Mouse (Mus musculus) urinary bladder, adult 2 months (tissue): ENCODE measurements around the gene Arl13a. TPM values are rescaled to one million over a fixed set of nuclear protein-coding genes. Genes with fewer than 3 reads are reported as not detected.
A peak's percentile ranks its signal among the peaks of the same experiment; 100 is the strongest.
"Not testable (repeated sequence)": the region's sequence is repeated elsewhere in the genome, so short reads cannot be mapped to it uniquely, and the experiment has no call there.

Experiments used
- DNase-seq: peaks from one replicate; pipeline ENCODE4 v3.0.0; 2022; ENCODE audit warnings: low spot score
- polyA plus RNA-seq: library from polyadenylated mRNA; depleted of rRNA; stranded (reverse); fragments of >200 nt; gene quantifications from 2 replicates; pipeline ENCODE4 v1.2.3, GENCODE M21; 2012; rRNA removed

The Arl13a gene
- not detected in 2 replicates for polyA plus RNA-seq

GRCm38 (mm10) chrX:134187201-134187600 lies at the start of gene Arl13a:
Gene Arl13a (plus strand): TSS chrX:134187501.
- DNase-seq = not testable (repeated sequence)

DNA sequence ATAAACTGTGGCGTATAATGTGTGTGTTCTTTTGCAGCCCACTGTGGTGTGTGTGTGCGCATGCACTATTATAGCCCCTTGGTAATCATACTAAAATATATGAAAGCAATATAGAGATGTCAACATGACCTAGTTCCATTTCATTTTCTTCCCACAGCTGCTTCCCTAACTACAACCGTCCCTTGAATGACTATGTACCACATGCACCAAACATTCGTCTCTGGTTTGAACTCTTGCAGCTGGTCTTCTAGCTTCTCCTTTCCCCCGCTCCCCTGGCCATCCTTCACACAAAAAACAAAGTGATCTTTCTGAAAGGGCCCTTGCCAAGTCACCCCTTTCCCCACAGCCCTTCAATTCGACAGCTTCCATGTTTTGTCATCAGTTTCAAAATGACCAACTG lies 47.3 kb upstream of the Arl13a start:
- no peak for DNase-seq

GRCm38 (mm10) chrX:134141551-134141950 lies 45.8 kb upstream of the Arl13a start:
- no peak for DNase-seq

DNA sequence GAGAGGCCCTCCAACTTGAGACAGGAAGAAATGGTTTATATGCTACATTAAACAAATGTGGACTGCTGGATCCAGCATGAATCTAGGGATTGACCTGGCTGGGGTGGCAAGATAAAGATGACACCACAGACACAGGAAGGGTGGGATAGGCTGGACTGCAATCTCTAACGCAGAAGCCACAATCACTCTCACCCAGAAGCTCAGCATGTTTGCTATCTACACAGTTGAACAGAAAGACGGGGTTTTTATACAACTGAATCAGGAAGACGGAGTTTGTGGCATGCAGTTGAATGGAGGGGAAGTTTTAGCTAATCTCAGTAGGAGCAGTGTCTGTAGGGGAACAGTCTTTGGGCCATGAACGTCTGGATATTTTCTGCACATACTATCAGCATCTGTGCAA lies 45.3 kb upstream of the Arl13a start:
- DNase-seq = no peak

DNA sequence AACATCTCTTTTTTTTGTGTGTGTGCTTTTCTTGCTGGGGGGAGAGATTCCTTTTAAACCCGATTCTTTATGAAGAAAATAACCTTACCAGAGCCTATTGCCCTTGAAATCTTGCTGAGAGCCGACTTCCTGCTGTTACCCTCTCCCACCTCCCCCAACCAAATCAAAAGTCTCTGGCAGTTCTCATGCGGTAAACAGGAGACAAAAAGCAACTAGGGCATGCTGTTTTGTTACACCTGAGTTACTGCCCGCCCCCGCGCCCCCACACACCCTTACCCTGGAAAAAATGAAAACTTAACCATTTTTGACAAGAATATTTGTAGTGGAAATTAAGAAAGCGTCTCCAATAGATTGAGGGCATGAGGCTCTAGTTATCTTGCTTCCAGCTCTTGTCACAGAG lies 29.1 kb upstream of the Arl13a start:
- no peak for DNase-seq

- no peak for DNase-seq
Measured at GRCm38 (mm10) chrX:134160442-134160841, 26.9 kb upstream of the Arl13a start.

- no peak for DNase-seq
Measured at GRCm38 (mm10) chrX:134162043-134162720, 25.1 kb upstream of the Arl13a start, which contains the start of gene Xkrx. Gene Xkrx (minus strand): TSS chrX:134162076.

- DNase-seq = peak; percentile 23
Measured at GRCm38 (mm10) chrX:134162826-134163225, 24.5 kb upstream of the Arl13a start.

- DNase-seq = no peak
Measured at GRCm38 (mm10) chrX:134163484-134163883, 23.8 kb upstream of the Arl13a start.

DNA sequence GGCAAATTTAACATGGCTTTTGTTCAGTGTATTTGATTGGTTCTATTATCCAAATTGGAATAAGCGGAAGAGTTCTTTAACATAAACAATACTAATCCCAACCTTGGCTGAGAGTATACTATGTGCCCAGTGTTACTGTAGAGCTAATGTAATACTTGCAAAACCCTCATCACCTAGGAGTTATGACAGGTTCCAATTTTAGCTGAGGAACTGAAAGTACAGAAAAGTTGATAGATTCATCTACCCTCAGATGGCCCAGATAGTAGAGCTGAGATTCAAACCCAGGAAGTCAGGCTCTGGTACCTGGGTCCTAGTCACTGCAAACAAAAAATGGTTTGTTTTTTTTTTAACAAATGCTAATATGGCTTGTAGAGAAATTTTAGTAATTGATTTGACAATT lies 16.7 kb upstream of the Arl13a start:
- DNase-seq = no peak

DNA sequence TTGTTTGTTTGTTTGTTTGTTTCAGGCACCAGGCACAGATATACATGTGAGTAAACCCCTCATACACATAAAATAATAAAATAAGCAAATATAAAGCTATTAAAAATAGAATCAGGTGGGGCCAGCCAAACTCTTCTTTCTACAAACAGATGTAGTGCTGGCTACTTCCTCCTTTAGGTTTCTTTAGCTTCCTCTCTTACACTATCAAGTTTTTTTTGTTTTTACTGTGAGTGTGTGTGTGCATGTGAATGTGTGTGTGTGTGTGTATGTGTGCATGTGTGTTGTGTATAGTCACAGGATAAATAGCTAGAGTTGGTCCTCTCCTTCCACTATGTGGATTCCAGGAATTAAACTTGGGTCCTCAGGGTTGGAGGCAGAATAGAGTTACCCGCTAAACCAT lies 12.6 kb upstream of the Arl13a start:
- DNase-seq = no peak

GRCm38 (mm10) chrX:134208491-134208890 lies 21.2 kb downstream of the Arl13a start:
- no peak for DNase-seq

GRCm38 (mm10) chrX:134211151-134211642 lies 23.9 kb downstream of the Arl13a start:
- no peak for DNase-seq

- DNase-seq = no peak
Measured at GRCm38 (mm10) chrX:134218161-134218560, 30.9 kb downstream of the Arl13a start.

DNA sequence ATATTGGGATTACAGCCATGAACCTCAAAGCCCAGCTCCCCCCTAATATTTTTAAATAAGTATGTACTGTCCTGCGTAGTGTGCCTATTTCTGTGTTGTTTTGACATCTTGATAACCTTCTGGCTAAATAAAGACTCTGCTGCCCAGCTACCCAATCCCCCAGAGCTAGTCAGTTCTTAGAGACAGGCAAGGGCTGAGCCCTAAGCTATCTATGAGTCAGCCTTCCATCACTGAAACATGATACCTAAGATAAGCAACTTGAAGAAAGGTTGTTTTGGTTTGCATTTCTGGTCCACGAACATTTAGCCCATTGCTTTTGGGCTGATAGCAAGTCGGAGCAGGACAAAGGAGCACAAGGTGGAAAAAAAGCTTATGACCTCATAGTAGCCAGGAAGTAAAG lies 33.3 kb downstream of the Arl13a start:
- DNase-seq = no peak

DNA sequence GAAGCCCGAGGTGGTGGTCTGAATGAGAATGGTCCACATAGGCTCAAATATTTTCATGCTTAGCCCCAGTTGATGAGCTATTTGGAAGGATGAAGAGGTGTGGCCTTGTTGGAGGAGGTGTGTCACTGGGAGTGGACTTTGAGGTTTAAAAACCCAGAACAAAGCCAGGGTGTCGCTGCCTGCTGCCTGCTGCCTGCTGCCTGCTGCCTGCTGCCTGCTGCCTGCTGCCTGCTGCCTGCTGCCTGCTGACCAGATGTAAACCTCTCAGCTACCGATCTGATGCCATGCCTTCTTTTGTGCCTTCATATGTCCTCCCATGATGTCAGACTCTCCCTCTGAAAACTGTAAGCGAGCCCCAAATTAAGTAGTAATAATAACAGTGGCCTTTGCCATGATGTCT lies 34.6 kb downstream of the Arl13a start, which contains the start of gene Nox1:
Gene Nox1, minus strand, starts transcription at position 101 of the 400 bp plus-strand sequence.
- no peak for DNase-seq

- DNase-seq = no peak
Measured at GRCm38 (mm10) chrX:134233048-134233447, 45.7 kb downstream of the Arl13a start.

- no peak for DNase-seq
Measured at GRCm38 (mm10) chrX:134238266-134238665, 51.0 kb downstream of the Arl13a start.

DNA sequence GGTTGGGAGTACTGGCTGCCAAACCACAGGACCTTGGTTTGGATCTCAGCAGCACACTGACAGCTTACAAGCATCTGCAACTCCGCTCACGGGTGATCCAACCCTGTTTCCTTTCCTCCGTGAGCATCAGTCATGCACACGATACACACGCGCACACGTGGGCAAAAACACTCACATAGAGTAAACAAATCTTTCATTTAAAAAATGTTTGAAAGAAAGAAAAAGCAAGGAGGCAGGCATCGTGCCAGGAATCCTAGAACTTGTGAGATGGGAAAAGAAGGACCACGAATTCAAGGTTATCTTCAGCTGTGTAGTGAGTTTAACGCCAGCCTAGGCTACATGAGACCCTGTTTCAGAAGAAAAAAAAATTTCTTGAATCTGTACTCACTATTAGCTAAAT lies 58.6 kb downstream of the Arl13a start:
- no peak for DNase-seq

DNA sequence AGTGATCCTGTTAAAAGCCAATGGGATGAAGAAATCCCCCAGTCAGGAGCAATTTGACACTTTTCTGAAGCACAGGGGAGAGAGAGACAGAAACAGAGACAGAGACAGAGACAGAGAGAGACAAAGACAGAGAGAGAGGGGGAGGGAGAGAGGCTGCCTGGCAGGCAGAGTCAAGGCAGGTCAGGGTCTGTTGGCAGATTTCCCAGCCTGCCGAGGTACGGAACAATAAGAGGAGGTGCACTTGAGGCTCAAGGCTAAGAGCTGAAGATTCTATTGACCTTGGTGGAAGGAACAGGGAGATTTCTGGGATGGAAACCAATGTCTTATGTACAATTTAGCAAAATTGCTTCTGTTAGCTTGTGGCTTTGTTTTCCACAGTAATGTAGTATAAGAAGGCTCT lies 60.9 kb downstream of the Arl13a start:
- no peak for DNase-seq
